Mouse (Mus musculus) large intestine, adult 2 months (tissue): Measurements from ENCODE around the gene Fam184b. TPM values are rescaled to one million over a fixed set of nuclear protein-coding genes. Genes with fewer than 3 reads are reported as not detected.
A peak's percentile ranks its signal among the peaks of the same experiment; 100 is the strongest.
"Not testable (repeated sequence)": the region's sequence is repeated elsewhere in the genome, so short reads cannot be mapped to it uniquely, and the experiment has no call there.

ENCODE experiments used
- DNase-seq: peaks from one replicate; pipeline ENCODE4 v3.0.0-alpha.2; 2012; ENCODE audit warnings: low read depth, low spot score
- WGBS: fragments of 180-500 bp; shearing (Covaris S2); methylation state at CpG from one replicate; pipeline ENCODE4 v1.1.7; 2018; 5-methylcytosine and 5-hydroxymethylcytosine counted together
- polyA plus RNA-seq: library from polyadenylated mRNA; depleted of rRNA; stranded (reverse); fragments of >200 nt; gene quantifications from 2 replicates; pipeline ENCODE4 v1.2.3, GENCODE M21; 2012; rRNA removed

The Fam184b gene
- polyA plus RNA-seq = 0.02 and 0.10 TPM in 2 replicates

DNA sequence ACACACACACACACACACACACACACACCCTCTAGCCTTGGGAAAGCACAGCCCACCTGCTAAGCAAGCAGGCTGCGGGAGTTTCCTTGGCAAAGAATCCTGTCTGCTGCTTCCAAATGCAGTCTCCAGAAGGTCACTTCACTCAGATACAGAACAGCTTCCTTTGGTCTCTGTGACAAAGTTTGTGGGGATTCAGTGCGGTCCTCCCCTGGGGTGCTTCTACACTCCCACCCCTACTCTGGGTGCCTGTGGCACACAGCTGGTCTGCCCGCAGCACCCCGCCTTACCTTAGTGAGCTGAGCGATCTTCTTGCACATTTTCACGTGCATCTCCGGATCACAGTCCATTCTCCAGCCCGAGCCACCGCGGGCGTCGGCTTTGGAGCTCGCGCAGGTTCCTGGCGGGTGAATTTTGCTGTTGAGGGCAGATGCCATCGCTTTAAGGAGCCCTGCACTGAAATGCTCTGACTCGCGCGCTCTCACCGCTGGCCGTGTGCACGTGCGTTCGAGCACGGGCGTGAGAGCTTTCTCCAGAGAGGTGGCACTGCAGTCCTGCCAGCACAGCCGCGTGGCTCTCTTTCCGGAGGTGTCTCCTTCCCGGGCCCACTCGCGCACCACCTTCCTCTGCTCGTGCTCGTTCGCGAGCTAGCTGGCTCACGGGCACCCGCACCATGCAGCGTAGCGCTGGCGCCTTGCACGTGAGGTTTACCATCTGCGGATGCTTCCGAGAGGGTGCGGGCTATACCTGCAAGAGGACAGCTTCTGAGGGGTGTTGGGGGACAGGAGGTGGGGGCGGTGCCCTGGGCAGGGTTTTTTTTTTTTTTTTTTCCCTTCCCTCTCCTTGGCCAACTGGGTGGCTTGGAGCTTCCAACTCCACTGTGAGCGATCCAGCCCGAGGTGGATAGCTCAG is at the start of gene Fam184b:
TSS of gene Fam184b (minus strand) at position 809 of the 909 bp plus-strand sequence.
- DNase-seq = no peak
- WGBS = under 1% methylated on average over 48 of the region's 48 CpGs

DNA sequence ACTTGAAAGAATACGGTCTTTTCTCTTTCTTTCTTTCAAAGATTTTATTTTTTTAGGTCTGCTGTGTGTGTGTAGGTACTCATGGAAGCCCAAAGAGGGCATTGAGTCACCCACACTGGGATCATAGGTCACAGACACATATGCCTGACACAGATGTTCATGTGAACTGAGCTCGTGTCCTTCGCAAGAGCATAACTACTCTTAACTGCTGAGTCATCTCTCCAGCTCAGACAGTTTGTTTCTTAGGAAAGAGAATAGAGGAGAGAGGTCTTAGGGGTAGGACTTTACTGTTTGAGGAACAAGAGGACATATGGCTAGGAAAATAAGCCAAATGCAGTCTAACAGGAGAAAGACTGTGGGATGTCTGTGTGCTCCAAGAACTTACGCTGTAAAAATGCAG is 49.7 kb upstream of the Fam184b start:
- 83% methylated on average over 4 of the region's 4 CpGs for WGBS
- no peak for DNase-seq

DNA sequence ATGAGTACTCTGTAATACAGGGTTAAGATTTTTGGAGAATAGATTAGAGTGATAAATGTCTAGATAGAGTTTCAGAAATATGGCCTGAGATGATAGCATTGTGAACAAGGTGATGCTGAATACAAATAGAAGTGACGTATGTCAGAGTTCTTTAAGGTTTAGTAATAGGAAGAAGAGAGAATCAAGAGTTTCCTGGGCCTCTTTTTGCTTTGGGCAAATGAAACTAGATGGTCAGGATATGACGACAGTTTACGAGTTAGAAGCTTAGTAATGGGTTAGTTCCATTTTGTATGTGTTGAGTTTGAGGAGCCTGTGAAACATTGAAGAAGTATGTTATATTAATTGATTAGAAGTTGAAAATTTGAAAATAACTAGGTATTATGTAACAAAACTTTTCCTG is 46.8 kb upstream of the Fam184b start:
- no peak for DNase-seq
- 91% methylated on average over 3 of the region's 3 CpGs for WGBS

DNA sequence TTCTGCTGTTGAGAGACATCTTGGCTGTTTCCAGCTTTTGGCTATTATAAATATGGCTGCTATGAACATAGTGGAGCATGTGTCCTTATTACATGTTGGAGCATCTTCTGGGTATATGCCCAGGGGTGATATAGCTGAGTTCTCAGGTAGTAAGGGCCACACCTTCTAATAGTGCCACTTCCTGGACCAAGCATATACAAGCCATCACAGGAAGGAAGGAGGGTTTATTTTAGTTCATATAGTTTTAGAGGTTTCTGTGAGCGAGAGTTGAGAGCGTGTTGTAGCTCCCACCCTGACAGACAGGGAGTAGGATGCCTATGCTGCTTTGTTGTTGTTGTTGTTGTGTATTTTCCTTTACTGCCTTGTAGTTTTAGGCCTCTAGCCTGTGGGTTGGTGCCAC is 45.8 kb upstream of the Fam184b start:
- 100% methylated on average over 2 of the region's 2 CpGs for WGBS
- no peak for DNase-seq

DNA sequence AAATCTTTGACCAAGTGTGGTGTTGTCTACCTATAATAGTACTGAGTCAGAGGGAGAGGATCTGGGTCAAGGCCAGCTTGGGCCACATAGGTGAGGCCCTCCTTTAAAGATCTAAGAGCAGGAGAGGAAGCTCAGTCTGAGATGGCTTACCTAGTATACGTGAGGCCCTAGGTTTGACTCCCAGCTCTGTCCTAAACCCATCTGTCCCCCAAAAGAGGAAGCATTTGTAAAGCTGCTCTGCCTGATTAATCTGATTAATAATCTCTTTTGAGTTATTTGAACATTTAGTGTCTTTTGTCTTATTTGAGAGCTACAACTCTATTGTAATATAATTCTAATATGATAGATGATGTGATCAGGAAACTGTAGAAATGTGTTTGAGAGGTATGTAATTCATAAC is 44.0 kb upstream of the Fam184b start:
- DNase-seq = no peak
- 100% methylated on average over 1 of the region's 1 CpGs for WGBS

DNA sequence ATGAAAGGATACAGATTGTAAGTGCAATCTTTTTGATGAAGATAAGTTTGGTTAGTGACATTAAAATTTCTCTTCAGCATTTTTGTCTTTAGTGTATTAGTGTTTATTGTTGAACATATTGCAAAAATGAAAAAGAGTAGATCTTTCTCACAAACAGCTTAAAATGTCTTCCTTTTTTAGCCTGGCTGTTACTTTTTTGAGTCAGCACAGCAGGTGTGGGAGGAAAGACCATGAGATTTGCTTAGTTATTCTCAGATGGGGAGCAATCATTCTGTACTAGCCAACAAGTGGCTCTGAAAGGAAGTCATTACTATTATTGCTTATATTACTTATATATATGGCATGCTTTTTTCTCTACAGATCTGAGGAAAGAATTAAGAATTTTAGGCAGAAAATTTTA is 40.5 kb upstream of the Fam184b start:
- no peak for DNase-seq

DNA sequence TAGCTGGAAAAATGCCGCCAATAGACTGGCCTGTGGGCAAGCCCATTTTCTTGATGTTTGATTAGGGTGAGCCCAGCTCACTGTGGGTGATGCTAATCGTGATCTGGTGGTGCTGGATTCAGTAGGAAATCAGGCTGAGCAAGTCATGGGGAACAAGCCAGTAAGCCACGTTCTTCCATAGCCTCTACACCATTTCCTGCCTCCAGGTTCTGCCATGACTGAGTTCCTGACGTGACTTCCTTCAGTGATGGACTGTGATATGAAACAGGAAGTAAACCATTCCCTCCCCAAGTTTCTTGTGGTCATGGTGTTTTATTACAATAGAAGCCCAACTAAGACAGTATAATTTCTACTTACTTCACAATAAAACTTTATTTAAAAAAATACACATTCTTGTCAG is 38.2 kb upstream of the Fam184b start:
- WGBS = 79% methylated on average over 4 of the region's 4 CpGs

DNA sequence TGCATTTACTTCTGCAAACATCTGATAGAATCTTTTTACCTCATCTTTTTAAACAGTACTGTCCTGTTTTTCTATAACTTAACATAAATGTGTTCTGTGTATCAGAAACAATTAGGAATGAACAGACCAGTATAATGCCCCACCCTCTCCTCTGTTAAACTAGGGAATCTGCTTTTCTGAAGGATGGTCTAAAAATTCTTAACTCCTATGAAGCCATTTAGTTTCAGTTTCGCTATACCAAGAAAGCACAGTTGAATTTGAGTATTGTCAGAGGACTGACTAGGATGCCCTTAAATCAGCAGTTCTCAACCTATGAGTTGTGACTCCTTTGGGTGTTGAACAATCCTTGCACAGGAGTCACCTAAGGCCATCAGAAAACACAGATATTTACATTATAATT is 35.6 kb upstream of the Fam184b start:
- WGBS = 91% methylated on average over 1 of the region's 1 CpGs
- DNase-seq = no peak

More for the DNA sequence above, 38.2 kb upstream of the Fam184b start:
- DNase-seq = no peak

DNA sequence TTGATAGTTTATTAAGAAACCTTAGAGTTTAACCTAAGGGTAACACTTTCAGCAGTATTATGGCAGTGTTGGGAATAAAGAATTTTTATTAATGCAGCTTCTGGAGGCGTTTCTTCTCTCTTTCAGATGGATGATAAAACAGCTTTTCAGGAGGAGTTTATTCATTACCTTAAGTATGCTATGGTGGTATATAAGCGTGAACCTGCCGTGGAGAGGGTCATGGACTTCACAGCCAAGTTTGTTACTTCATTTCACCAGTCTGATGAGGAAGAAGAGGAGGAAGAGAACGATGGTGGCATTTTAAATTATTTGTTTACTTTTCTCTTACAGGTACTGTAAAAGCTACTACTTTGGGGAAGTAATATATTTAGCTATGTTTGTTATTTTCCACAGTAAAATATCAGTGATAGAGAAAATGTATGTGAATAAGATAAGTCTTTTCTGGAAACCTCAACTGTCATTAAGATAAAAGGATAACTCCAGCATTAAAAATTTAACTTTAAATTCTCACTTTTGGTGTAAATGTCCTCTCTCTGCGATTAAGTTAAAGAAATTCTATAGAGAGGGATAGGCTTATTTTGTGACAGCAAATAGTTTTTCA is 31.6 kb upstream of the Fam184b start:
- 30% methylated on average over 5 of the region's 5 CpGs for WGBS
- DNase-seq = no peak

DNA sequence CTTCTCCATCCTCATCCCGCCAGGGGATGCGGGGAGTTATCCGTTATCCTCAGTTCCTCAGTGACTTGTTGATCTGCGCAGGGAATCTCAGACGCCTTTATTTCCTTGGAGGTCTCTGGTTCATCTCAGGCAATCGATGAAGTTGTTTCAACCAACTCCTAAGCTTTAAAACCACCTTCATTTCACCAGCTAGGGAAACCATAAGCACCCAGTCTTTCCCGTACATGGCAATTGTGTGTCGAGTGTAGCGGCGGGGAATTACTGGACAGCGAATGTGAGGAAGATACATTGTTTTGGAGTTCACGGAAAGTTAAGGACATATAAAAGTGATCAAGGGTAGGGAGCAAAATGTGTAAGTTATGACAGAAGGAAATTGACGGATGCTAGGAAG is 30.9 kb upstream of the Fam184b start:
- DNase-seq = no peak
- WGBS = under 1% methylated on average over 13 of the region's 13 CpGs

DNA sequence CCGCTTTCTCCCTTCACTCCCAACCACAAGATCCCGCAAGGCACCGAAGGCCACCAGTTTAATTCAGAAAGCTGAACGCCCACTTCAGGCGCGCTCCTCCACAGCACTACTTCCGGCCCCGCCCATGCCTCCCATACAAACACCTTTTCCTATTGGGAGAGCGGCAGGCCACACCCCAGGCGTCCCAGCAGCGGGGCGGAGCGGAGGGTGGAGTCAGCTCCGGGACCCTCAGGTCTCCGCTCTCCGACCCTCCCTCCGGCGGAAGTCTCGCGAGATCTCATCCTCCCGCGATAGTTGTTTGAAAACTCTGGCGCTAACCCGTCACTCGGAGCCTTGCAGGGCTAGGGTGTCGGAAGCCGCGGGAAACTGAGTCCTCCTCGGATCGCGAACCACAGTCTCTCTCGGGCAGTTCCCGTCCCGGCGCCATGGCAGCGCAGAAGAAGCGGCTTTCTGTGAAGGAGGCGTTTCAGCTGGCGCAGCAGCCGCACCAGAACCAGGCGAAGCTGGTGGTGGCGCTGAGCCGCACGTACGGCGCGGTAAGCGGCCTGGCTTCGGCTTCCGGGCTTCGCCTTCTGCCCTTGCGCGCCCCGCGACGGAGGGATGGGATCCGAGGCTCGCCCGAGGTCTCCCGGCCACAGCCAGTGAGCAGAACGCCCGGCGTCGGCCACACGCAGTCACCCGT is 30.3 kb upstream of the Fam184b start, which contains the start of gene Ncapg:
TSS of gene Ncapg (plus strand) at position 322 of the 682 bp plus-strand sequence.
- WGBS = under 1% methylated on average over 66 of the region's 66 CpGs
- peak; percentile 93 for DNase-seq

DNA sequence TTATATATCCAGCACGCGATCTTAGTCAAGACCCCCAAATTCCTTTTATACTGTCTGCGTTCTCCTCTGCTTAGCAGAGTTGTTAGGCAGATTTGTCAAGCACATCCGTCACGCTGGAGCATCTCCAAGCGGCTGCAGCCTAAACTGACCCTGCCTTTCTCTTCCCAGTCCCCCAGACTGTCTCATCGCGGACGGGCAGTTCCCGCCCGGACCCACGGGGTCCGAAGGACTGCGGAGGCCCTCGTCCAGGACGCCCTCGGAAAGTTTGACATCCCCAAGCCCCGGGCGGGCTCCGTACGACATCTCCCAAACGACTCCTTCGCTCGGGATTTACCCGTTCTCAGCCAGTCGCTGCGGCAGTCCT is 29.8 kb upstream of the Fam184b start:
- under 1% methylated on average over 27 of the region's 27 CpGs for WGBS

DNA sequence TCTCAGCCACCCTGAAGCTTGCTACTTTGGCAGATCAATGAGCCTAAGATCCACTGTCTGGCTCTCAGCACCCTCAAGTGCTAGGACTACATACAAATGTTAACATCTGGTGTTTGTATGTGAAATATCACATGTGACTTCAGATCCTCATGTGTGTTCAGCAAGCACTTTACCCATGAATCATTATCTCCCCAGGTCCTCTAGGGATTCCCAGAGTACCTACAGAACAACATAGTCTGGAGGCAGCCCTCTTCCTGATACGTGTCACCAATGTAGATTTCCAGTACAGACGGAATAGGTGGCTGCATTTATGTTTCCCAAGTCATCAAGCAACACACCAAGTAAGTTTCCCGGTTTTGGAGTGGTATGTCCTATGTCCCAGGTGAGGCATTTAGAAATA is 29.4 kb upstream of the Fam184b start:
- peak; percentile 14 for DNase-seq
- under 1% methylated on average over 3 of the region's 3 CpGs for WGBS

More for the DNA sequence above, 29.8 kb upstream of the Fam184b start:
- no peak for DNase-seq

DNA sequence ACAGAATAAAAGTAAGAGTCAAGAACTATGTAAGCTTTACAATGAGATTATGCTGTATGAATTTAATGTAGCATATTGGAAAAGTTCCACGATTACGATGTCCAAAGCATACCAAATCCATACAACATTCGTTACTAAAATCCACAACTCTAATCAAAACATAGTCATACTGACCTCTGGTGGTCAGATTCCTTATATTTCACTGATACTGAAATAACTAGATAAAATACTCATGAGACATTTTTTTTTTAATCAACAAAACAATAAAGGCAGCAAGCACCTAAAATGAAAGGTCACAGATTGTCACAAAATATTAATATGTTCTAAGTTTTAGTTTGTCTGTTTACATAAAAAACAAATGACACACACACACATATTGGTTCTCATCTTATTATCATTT is 28.9 kb upstream of the Fam184b start:
- DNase-seq = peak; percentile 51
- WGBS = 1% methylated on average over 3 of the region's 3 CpGs

DNA sequence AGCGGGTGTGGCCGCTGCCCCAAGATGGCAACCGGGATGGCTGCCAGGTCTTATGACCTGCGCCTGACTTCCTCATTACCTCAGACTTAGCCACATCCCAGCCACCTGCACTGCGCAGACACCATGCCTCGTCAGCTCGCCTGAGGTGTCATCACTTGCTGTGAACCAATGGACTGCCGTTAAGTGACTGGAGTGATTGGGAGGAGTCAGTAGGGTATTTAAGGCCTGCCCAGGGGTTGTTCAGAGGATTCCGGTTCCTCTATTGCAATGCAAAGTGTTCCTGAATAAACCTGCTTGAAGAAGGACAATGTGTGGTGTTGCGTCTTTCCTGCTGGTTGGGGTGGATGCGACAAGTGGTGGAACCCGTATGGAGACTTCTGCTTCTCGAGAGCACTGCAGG is 19.0 kb upstream of the Fam184b start:
- DNase-seq = not testable (repeated sequence)
- WGBS = 90% methylated on average over 13 of the region's 13 CpGs

DNA sequence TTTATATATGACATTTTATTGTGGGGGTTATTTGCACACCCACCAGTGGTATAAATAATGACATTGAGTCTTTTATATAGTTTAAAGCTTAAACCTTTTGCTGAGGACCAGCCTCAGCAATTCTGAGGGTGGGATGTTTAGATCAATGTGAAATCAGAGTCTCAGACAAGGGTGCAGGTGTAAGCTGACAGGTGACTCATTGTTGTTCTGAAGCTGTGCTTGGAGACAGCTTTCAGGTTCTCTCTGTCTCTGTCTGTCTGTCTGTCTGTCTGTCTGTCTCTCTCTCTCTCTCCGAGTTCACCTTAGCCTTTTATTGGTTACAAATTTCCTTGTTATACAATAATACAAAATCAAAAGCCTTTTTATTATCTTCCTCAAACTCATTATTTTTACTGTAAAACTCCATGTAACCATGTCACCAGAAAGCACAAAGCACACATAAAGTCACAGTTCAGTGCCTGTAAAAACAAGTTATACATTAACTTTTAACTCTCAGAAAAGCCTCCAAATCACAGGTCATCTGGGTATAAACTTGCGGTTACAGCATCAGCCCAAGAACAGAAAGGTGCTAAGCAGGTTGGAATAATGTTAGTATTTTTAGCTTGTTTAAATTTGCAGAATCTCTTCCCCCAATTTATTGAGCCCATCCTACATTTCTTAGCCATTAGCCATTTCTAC is 11.8 kb upstream of the Fam184b start:
- peak; percentile 36 for DNase-seq
- 40% methylated on average over 2 of the region's 2 CpGs for WGBS

DNA sequence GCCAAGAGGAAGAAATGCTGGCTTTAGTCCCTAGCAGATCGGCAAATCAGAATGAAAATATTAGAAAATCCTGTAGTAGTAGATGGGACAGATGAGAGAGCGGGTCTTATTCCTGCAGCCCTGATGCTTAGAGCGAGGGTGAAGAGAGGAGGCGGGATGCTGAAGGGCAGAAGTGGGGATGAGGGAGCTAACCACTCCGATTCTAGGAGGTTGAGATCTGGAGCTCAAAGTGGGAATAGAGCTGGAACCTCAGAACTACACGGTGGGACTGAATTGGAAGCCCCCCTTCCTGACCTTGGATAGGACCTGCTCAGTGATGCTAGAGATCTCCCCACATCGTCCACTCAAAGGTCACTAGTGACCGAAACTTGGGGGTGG is 290 bp upstream of the Fam184b start:
- 1% methylated on average over 8 of the region's 8 CpGs for WGBS
- DNase-seq = no peak

DNA sequence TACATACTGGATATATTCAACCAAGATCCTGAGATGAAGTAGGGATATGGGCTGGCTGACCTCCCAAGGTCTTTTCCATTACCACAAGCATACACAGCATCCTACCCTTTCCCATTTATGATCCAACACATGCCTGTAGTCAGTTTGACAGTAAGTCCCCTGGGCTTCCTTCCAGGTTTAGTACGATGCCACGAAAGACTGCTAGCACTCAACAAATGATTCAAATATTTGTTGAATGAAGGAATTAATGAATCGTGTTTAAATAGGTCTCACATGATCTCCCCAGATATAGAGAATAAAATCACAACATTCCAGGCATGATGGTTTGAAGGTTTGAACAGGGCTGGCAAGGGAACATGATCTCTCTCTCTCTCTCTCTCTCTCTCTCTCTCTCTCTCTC is 1.0 kb downstream of the Fam184b start:
- WGBS = 11% methylated on average over 3 of the region's 3 CpGs
- DNase-seq = no peak

DNA sequence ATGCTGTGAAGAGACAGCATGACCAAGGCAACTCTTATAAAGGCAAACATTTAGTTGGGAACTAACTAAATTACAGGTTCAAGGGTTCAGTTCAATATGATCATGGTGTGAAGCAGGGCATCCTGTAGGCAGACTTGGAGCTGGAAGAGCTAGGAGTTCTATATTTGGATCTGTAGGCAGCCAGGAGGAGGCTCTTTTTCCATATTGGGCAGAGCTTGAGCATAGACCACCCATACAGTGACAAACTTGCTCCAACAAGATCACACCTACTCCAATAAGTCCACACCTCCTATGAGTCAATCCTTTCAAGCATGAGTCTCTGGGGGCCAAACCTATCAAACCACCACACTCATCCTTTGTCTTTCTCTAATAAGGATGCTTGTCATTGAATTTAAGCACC is 9.9 kb downstream of the Fam184b start:
- DNase-seq = no peak

DNA sequence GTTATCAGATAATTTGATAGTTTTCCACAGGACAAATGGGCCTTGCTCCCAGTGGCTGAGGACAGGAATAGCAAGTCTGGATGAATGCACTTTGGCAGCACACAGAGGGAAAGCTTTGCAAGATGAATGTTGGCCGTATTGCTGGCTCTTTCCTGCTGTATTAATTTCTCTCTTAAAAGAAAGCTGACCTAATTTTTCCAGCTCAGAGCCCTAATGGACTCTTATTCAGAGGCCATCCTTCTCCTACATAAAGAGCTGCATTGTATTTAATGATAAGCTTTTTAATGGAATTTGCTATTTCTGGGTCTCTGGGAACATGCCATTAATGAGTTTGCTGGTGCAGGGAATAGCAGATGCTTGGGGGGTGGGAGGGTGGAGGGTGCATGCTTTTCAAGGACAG is 11.6 kb downstream of the Fam184b start:
- 74% methylated on average over 1 of the region's 1 CpGs for WGBS

More for the DNA sequence above, 11.6 kb downstream of the Fam184b start:
- DNase-seq = no peak
